Mouse (Mus musculus) liver, adult 2 months (tissue): ENCODE data around the gene Calm1. TPM values are rescaled to one million over a fixed set of nuclear protein-coding genes. Genes with fewer than 3 reads are reported as not detected.

Experiments
- DNase-seq: peaks from one replicate; pipeline ENCODE4 v3.0.0-alpha.2; 2011; ENCODE audit warnings: low read depth, low spot score; ENCODE audit errors: extremely low read depth
- H3K27ac ChIP-seq: fragments of 200-500 bp; replicated peaks from 2 replicates; pipeline ENCODE4 v1.5.1; 2012; ENCODE audit warnings: low read depth, mild to moderate bottlenecking, control low read depth, inconsistent platforms, low read length; ENCODE audit not compliant: insufficient read depth
- H3K27me3 ChIP-seq: fragments of 200-500 bp; 2 replicates; pipeline ENCODE4 v1.6.1; 2012; ENCODE audit warnings: mild to moderate bottlenecking, moderate library complexity, low read length, inconsistent platforms; ENCODE audit not compliant: control insufficient read depth, insufficient read depth
- H3K36me3 ChIP-seq: fragments of 200-500 bp; 2 replicates; pipeline ENCODE4 v1.6.1; 2012; ENCODE audit warnings: low read length, inconsistent platforms; ENCODE audit not compliant: control insufficient read depth, insufficient read depth
- H3K4me1 ChIP-seq: fragments of 200-500 bp; 2 replicates; pipeline ENCODE4 v1.6.1; 2011; ENCODE audit warnings: low read length; ENCODE audit not compliant: control insufficient read depth, insufficient read depth
- H3K4me3 ChIP-seq: fragments of 200-500 bp; 2 replicates; pipeline ENCODE4 v1.5.1; 2011; ENCODE audit warnings: low read depth, mild to moderate bottlenecking, control low read depth, low read length, moderate library complexity; ENCODE audit not compliant: insufficient read depth
- H3K79me2 ChIP-seq: fragments of 200-500 bp; 2 replicates; pipeline ENCODE4 v1.6.1; 2012; ENCODE audit warnings: inconsistent platforms, mild to moderate bottlenecking, low read length, moderate library complexity; ENCODE audit not compliant: control insufficient read depth, insufficient read depth
- H3K9ac ChIP-seq: fragments of 200-500 bp; 2 replicates; pipeline ENCODE4 v1.6.1; 2012; ENCODE audit warnings: low read depth, mild to moderate bottlenecking, control low read depth, inconsistent platforms, low read length
- CTCF ChIP-seq: fragments of 200-500 bp; IDR thresholded peaks from 2 replicates; pipeline ENCODE4 v1.5.1; 2011; ENCODE audit warnings: low read depth, low read length, control low read depth
- POLR2A ChIP-seq: fragments of 200-500 bp; IDR thresholded peaks from 2 replicates; pipeline ENCODE4 v1.6.1; 2011; ENCODE audit warnings: low read length, control low read depth; ENCODE audit not compliant: insufficient read depth; ENCODE audit errors: extremely low read depth
- WGBS: fragments of 180-500 bp; shearing (Covaris S2); methylation state at CpG from one replicate; pipeline ENCODE4 v1.1.7; 2018; 5-methylcytosine and 5-hydroxymethylcytosine counted together
- polyA plus RNA-seq: library from polyadenylated mRNA; depleted of rRNA; stranded (reverse); fragments of >200 nt; gene quantifications from 2 replicates; pipeline ENCODE4 v1.2.3, GENCODE M21; 2012
- total RNA-seq: library from RNA; depleted of rRNA; stranded (reverse); fragments of >200 nt; gene quantifications from 2 replicates; pipeline ENCODE4 v1.2.3, GENCODE M21; 2014

Calm1 gene
- total and polyA plus RNA-seq, 2 experiments, result 114 to 123 TPM

- 91% methylated on average over 1 of the region's 1 CpGs for WGBS
- no peaks in the 10 kb centered on the region for H3K36me3 ChIP-seq
- no peak for DNase-seq
- H3K4me1 ChIP-seq, result no peaks in the 10 kb centered on the region
- H3K27ac ChIP-seq, result 0 out of 2 replicates have a peak overlapping the region, but pooled peaks have one; percentile 7
- no peak for TF ChIP-seq POLR2A
- TF ChIP-seq CTCF, result no peak
- H3K79me2 ChIP-seq, result no peaks in the 10 kb centered on the region
- no peak overlapping the region for H3K4me3 ChIP-seq
- H3K9ac ChIP-seq, result no peak overlapping the region
- H3K27me3 ChIP-seq, result no peaks in the 10 kb centered on the region
Observed at GRCm38 (mm10) chr12:100167502-100167901, 31.7 kb upstream of the Calm1 start.

GRCm38 (mm10) chr12:100167931-100168871 lies 31.0 kb upstream of the Calm1 start:
- 20% methylated on average over 24 of the region's 28 CpGs for WGBS
- Histone ChIP-seq H3K4me1 (no peaks in the 10 kb centered on the region), H3K79me2 (no peaks in the 10 kb centered on the region), H3K4me3 (peak overlapping the region; percentile 48), H3K9ac (peak overlapping the region; percentile 32), H3K27me3 (no peaks in the 10 kb centered on the region), H3K27ac (peak overlapping the region; percentile 25), H3K36me3 (no peaks in the 10 kb centered on the region)
- DNase-seq, result peak; percentile 27
- no peak for TF ChIP-seq CTCF
- TF ChIP-seq POLR2A, result no peak

DNA sequence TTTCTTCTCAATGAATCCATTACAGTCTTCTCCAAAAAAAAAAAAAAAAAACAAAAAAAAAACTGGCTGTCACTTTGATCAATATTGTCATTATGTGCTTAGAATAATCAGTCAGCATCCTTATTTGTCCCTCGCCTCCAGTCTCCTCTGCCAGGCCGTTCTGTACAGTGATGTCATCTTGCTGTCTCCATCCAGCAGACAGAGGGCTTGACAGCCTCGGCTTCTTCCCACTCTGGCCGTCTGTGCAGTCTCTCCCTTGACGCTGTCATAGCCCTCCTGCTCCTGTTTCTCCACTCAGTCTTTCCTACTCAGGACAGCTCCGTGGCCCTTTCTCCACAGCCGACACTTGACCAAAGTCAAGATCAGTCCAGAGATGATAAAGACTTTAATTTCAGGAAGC lies 26.8 kb upstream of the Calm1 start:
- 69% methylated on average over 7 of the region's 7 CpGs for WGBS
- TF ChIP-seq CTCF, result no peak
- TF ChIP-seq POLR2A, result no peak
- Histone ChIP-seq H3K4me1 (no peaks in the 10 kb centered on the region), H3K9ac (no peak overlapping the region), H3K79me2 (no peaks in the 10 kb centered on the region), H3K36me3 (no peaks in the 10 kb centered on the region), H3K27ac (no peak overlapping the region), H3K4me3 (no peak overlapping the region), H3K27me3 (no peaks in the 10 kb centered on the region)
- no peak for DNase-seq

GRCm38 (mm10) chr12:100176469-100177056 lies 22.7 kb upstream of the Calm1 start:
- no peak overlapping the region for H3K27ac ChIP-seq
- H3K4me1 ChIP-seq, result no peaks in the 10 kb centered on the region
- no peaks in the 10 kb centered on the region for H3K79me2 ChIP-seq
- H3K4me3 ChIP-seq, result no peak overlapping the region
- H3K36me3 ChIP-seq, result no peaks in the 10 kb centered on the region
- 84% methylated on average over 11 of the region's 11 CpGs for WGBS
- no peak for TF ChIP-seq POLR2A
- no peak for TF ChIP-seq CTCF
- H3K9ac ChIP-seq, result no peak overlapping the region
- no peaks in the 10 kb centered on the region for H3K27me3 ChIP-seq
- DNase-seq, result no peak

- Histone ChIP-seq H3K4me1 (no peaks in the 10 kb centered on the region), H3K27me3 (no peaks in the 10 kb centered on the region), H3K36me3 (no peaks in the 10 kb centered on the region), H3K4me3 (no peak overlapping the region), H3K79me2 (no peaks in the 10 kb centered on the region), H3K9ac (no peak overlapping the region), H3K27ac (no peak overlapping the region)
- no peak for DNase-seq
- 62% methylated on average over 6 of the region's 6 CpGs for WGBS
- TF ChIP-seq CTCF, result no peak
- no peak for TF ChIP-seq POLR2A
Observed at GRCm38 (mm10) chr12:100178898-100179440, 20.3 kb upstream of the Calm1 start.

- H3K4me3 ChIP-seq, result no peak overlapping the region
- WGBS, result 73% methylated on average over 13 of the region's 13 CpGs
- H3K79me2 ChIP-seq, result no peaks in the 10 kb centered on the region
- no peaks in the 10 kb centered on the region for H3K4me1 ChIP-seq
- no peaks in the 10 kb centered on the region for H3K36me3 ChIP-seq
- no peak overlapping the region for H3K9ac ChIP-seq
- H3K27me3 ChIP-seq, result no peaks in the 10 kb centered on the region
- no peak for TF ChIP-seq CTCF
- no peak for DNase-seq
- H3K27ac ChIP-seq, result no peak overlapping the region
Observed at GRCm38 (mm10) chr12:100180802-100181201, 18.4 kb upstream of the Calm1 start.
